Mouse (Mus musculus) urinary bladder, postnatal 4 days (tissue): ENCODE data around the gene Lef1.

Experiments
- DNase-seq, 2 experiments: peaks; one replicate each; pipeline ENCODE4 v3.0.0; 2021 to 2022; ENCODE audit warnings: low spot score in 2 of 2

The Lef1 gene

DNA sequence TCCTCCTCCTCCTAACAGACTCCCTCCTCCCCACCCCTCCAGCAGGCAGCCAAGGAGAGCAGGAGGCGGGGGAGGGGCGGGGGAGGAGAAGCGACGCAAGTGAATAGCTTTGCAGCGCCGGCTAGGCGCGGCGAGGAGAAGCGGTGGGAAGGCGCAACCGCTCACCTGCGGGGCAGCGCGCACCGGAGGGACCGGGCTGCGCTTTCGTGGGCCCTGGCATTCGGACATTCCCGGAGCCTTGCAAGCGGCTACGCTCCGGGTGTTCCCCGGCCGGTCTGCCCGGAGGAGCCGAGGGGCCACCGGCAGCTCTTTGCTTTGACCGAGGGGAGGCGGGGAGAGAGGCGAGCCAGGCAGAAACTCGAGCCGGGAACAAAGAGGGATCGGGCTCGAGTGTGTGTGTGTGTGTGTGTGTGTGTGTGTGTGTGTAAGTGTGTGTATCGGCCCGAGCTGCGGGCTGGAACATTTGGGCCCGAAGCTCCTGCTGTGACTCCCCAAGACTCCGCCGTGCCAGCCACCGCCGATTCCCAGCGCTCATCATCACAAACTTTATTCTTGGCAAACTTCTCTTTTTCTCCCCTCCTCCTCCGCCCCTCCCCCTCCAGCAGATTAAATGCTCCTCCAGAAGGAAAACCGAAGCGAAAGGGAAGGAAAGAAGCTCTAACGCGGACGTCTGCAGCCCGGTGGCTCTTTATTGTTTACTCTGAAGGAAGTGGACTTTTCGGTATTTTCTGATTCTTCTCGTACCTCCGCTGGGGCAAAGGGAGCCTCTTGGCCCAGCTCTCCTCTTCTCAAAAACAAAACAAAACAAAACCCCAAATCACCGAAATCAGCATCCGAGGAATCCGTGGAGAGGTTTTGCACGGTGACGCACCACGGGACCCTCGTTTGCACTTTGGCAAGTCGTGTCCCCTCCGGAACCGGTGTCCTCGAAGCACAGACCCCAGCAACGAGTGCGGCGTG is at the start of gene Lef1:
TSS of gene Lef1 (plus strand) at position 281 of the 960 bp plus-strand sequence.
- no peak for DNase-seq

DNA sequence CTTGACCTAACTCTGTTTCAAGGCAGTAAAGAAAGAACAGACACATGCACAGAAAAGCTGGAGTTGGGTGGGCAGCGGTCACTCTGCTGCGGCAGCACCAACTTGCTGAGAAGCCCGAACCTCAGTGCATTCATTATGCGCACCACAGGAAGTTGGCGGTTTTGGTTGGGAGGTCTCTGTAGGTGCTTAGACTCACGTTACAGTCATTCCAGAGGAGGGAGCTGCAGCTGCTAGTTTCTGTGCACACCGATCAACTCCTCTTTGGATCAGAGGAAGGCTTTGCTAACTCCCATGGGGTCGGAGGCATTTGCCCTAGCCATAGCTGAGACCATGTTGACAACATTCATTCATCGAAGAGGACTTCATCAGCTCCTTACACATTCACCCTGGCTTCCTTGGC is 45.3 kb upstream of the Lef1 start:
- DNase-seq: no peak

DNA sequence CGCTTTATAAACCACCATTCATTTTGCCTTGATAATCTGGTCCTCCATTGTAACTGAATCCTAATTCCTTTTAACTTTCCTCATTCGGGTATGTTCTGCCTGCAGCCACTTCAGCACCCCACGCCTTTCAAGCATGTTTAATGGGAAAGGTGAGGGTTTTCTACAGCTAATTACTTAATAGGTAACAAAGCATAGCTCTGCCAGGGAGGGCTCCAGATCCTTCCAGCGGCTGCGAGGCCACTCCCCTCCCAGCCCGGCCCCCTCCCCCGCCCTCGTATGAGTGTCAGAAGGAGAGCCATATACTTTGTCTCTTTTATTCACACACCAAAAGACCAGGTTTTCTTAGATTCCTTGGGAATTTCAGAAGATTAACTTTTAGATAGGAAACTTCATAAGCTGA is 44.1 kb upstream of the Lef1 start:
- DNase-seq: no peak

DNA sequence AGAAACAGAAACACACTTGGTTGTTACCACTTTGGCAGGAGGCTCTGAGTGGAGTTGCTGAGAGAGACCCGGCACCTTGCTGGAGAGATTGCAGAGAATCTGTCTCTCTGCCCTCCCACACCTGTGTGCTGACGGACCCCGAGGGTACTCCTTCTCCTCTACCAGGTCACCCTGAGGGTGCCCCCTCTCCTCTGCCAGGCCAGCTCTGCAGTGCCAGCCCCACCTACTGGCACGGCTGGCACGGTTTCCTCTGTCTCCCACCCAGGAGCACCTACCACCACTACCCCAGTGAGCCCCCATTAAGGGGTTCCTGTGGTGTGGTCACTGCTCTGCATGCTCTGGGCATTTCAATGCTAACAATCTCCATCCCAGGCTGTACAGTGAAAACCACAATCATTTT is 42.3 kb upstream of the Lef1 start:
- no peak for DNase-seq

DNA sequence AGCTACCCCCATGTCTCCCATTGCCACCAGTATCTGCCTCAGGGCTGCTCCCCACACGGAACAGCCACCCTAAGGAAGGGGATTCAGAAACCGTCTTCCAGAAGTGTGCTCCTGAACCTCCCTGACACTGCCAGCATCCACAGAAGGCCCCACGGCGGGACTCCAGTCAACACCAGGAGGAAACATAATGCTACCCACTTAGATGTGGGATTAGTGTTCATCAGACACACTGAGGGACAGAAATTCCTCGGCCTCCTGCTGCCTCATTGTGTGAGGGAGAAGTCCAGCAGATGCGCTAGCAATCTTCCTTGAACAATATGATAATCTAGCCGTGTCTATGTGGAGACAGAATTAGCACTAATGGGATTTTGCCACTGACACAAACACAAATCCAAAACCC is 40.1 kb upstream of the Lef1 start:
- DNase-seq: no peak

DNA sequence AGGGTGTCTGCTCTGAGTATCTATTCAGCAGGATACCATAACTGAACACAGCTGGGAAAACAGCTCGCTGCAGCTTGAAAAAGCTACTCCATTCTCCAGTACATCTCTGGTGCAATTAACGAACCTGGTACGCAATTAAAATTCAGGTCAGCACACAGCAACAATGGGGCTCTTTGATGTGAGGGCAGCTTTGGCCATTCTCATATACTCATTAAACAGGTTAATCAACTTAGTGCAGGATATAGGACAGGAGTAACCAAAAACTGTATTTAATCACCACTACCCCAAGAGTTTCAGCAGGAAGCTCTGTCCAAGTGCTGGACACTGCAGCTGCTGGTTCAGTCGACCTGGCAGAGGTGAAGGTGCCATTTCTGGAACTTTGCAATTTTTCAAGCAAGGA is 37.6 kb upstream of the Lef1 start:
- no peak for DNase-seq

DNA sequence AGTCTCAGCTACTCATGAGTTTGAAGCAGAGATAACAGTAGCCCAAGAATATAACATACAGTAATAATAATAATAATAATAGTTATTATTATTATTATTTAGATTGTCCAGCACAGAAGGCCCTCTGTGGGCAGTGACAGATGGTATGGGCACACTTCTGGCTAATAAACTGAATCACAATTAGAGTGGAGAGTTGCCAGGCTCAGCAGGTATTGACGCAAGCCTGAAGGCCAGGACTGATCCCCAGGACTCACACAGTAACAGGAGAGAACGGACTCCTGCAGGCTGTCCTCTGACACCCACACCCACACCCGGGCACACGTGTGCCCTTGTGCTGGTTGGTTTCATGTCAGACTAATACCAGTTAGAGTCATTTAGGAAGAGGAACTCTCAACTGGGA is 36.3 kb upstream of the Lef1 start:
- DNase-seq: no peak

DNA sequence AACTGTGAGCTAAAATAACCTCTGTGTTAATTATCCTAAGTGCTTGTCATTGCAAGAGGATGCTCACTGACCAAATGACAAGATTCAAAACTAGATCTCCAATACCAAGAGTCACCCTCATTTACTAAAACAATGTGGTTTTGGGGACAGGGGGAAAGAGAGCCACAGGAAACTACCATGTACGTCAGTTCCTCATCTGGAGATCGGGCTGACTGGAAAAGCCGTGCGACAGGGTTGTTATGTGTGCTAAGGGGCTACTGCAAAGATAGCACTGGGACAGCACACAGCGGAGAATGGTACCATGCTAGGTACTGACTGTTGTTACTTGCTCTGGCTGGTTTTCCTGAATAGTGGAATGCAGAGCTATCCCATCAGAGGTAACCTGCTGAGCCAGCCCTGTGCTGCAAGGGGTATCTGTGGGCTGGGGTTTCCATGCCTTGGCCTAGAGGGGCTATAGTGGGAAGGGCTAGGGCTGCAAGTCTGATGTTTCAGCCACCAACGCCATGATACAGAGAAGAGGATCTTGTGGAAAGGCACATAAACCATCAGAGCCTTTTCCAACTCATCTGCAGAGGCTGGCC is 32.1 kb upstream of the Lef1 start:
- no peak for DNase-seq

DNA sequence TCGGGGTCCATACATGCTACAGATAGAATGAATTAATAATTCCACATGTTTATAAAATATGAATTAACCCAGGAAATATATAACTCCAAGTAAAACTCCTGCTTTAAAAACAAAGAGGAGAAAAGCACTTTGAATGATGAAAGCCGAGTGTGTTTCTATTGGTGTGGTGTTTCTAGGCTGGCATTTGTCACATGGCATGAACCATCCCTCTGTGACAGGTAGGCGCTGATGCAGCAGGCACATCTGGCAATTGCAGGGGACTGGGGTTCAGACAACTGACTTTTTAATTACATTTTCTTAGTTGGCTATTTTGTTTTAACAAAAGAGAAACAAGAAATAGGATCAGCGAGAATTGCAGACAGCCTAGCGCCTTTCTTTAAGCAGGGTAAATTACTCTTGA is 31.6 kb upstream of the Lef1 start:
- no peak for DNase-seq

DNA sequence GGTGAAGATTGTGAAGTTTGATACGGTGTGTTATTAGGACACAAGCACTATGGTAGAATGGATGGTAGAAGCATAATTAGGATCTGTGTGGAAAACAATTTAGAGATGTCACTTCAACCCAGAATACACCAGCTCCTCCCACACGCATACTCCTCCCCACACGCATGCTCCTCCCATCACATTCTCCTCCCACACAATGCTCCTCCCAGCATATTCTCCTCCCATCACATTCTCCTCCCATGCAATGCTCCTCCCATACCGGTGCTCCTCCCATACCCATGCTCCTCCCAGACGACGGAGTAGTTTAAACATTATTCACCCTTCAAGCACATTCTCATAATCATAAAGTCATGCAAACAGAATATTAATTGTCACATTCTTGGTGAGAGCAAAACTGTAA is 26.5 kb upstream of the Lef1 start:
- DNase-seq: no peak

DNA sequence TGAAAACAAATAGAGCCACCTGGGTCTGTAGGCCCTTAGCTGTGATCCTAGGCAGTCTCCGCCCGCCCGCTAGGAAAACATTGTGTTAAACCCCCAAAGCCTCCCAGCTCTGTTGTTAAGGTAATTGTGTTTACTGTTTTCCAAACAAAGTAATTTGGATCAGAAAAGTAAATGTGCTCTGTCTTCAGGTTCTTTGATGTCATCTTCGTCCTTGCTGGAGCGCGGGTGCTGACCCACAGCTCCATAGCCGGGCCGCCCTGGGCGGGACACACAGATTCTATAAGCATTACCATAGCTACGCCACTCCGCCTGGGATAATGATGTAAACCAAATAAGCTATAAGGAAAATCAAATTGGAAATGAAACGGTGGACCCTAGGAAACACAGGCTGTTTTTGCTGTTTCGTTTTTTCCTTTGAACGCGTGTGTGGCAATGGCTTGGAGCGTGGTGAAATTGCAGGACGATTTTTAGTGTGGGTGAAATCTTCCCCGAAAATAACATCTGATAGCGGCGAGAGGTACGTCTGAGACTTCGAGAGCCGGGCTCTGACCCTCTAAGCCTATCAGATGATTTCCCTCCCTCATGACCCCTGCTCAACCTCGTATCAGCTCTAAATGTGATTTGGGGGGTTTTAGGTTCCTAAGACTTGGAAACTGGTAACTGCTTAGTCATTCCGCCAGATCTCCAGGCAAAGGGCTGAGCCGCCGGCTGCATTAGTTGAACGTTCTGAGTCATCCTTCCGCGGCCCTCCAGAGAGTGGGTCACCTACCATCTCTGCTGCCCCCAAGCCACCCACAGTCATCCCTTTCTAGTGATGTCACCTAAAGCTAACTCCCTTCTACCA is 25.3 kb upstream of the Lef1 start:
- DNase-seq: no peak

DNA sequence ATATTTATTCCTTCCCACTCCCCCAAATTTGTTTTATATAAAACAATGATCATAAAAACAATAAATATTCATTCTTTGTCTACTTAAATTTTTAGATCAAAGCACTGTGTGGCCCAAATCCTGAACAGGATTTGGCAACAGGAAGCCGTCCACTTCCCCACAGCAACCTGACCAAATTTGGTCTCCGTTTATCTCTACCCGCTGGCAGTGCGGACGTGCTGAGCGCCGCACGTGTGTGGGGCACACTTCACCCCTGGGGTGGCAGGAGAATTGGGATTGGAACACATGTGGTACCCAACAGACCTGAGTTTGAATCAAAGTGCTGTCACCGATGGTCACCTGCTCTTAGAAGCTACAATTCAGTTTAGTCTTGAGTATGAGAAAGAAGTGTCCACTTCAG is 24.3 kb upstream of the Lef1 start:
- DNase-seq: no peak

DNA sequence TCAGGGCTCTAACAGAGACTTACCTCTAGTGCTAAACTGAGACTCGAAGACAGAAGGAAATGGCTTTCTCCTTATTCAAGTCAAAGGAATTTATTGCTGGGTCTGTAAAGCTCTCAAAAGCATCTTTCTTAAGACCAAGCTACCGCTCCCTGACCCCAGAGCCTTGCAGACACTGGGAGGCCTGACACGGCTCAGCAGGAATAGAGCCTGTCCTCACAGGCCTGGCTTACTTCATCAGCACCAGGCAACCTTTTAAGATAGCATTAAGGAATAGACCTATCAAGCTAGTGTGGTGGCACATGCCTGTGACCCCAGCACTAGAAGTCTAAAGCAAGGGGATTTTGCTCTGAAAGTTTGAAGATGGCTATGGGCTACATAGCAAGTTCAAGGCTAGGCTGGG is 20.6 kb upstream of the Lef1 start:
- DNase-seq: no peak

DNA sequence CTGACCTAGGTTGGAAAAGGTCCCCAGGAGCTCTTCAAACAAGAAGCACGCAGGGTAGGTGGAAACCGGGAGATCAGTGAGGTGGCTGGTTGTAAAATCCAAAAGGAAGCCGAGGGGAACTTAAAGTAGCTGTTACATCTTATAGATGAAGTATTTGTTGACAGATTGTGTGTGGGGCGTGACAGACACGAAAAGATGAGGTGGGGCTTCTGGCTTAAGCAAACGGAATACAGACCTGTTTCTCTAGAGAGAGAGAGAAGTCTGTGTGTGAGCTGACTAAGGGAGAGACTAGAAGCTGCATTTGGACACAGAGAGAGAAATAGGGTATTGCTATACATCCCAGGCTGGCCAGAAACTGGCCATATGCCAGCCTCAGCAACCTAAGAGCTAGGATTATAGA is 18.2 kb upstream of the Lef1 start:
- no peak for DNase-seq

DNA sequence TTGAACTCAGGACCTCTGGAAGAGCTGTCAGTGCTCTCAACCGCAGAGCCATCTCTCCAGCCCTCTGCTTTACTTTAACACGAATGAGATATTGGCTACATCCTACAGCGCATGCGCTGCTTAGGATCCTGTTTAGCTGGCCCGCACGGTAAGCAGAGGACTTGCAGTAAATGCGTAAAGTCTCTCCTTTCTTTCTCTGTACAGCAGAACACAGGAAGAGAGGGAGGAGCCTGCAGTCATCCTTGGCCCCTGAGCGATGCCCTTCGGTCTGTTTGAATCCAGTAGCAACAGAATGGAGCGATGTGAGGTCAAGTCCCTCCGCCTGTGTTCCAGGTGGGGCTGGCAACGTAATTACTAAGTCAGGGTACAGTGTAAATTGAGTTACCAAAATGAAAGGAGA is 16.5 kb upstream of the Lef1 start:
- DNase-seq: no peak

DNA sequence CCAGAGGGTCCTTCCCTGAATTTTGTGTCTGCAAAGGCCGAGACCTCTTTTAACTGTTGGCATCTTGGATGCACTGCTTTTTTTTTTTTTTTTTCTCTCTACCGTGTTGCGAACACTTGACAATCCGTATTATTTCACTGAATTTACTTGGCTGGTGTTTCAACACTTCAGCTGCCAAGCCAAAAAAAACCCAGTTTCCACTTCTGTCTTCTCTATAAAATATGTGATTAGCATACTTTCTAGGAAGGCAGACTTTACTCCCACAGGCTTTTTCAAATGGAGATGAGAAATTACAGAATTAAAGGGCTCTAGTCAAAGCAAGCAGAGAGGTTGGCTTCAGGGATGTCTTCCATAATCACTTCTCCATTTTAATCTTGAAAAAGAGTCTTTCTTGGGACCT is 14.2 kb upstream of the Lef1 start:
- no peak for DNase-seq

DNA sequence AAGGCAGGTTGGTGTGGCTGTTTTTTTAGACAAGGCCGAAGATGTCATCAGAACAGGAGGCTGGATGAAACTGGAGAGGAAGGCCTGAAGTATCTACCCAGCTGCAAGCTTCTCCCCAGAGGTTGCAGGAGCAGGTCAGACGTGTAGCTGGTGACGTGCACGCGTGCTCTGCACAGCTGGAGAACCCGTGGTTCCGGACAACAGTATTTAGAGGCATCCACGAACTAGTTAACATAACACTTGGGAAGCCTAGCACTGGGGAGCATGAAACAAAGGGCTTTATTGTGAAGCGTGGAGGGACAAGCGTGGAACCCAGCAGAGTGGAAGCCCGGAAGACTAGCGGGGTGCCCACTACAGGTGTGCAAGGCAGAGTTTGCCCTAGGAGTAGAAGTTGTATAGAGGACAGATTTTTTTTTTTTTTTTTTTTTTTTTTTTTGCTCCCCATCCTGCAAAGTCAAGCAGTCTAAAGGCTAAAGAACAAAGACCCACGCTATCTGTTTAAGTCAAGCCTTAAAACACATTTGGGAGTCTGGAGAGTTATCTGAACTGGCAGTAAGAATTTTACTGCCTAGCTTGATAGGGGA is 8.0 kb upstream of the Lef1 start:
- no peak for DNase-seq

DNA sequence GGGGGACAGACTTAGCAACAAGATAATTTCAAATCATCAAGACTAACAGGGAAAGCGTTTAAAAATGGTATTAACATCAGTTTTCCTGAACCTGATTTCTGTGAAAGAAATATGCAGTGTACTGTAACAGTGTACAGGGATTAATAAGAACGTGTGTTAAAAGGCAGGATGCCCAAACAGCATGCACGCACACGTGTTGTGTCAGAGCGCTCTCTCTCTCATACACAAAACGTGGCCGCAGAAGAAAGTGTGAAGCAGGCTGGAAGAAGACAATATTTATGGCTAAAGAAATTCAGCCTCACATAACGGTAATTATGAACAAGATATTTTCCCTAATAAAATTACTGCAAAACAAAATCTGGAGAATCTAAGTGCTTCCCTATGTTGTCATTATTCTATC is 4.9 kb upstream of the Lef1 start:
- no peak for DNase-seq

DNA sequence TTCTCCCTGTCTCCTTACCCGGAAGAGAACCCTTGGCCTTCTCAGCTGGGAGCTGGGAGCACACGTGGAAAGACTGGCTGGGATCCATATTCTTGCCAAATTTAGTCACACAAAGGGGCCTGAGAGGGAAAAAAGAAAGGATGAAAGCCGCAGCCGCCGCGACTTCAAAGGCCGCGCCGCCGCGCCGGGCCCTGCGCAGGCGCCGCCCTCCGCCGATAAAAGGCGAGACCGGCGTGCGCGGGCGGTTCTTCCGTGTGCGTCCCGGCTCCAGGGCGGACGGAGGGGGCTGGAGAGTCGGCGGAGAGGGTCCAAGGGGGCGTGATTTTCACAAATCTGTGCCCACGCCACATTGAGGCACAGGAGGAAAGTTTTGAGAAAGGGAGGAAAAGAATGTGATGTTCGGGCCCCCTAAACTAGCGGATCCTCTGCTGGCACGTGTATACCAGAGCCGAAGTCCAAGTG is 4.3 kb upstream of the Lef1 start:
- DNase-seq: no peak

DNA sequence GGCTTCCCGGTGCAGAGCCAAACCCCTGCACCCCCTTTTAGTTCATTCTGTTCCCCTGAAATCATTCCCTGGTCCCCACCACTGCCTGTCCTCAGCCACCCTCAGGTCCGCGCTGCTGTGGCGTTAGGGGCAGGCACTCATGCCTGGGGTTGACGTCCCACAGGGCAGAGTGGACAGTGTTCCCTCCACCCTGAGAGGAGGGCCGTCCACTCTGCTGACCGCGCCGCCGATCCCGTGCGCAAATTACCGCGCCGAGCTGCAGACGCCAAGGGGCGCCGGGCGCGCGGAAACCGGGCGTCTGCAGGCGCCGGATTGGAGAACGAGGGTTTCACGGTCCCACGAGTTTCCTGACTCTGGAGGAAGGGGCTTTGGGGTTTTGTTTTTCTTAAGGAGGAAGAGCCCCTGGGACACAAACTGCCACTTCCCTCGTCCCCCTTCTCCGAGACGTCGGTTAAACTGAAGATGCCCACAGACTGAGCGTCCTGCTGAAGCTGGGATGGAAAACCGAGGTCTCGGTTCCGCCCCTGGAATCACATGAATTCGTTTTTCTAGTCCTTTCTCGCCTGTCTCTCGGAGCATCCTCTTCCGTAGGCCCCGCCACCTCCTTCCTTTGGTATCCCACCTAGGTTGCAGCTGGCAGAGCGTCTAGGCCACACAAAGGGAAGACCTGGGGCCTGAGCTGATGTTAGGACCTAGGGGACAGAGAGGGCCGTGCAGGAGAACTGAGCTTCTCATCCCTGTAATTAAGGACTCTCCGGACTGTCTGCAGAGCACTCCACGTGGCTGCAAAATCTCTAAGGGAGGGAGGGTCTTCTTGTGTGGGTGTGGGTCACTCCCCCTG is 3.6 kb upstream of the Lef1 start:
- no peak for DNase-seq
